Mouse (Mus musculus) G1E (cell line): ENCODE measurements around the gene Erc2. TPM values are rescaled to one million over a fixed set of nuclear protein-coding genes. Genes with fewer than 3 reads are reported as not detected.

Experiments
- ATAC-seq: 2 replicates; pipeline ENCODE4 v1.8.0; 2016; ENCODE audit warnings: mild to moderate bottlenecking; ENCODE audit not compliant: insufficient number of reproducible peaks, poor library complexity, low FRiP score, severe bottlenecking; ENCODE audit errors: extremely low read depth
- DNase-seq: peaks from one replicate; pipeline ENCODE4 v3.0.0; 2012; ENCODE audit warnings: low spot score
- H3K27me3 ChIP-seq: 2 replicates; pipeline ENCODE4 v1.6.1; 2012; ENCODE audit warnings: mild to moderate bottlenecking, low read length, inconsistent platforms; ENCODE audit not compliant: insufficient read depth
- H3K36me3 ChIP-seq: replicated peaks from 2 replicates; pipeline ENCODE3; 2012; ENCODE audit warnings: mild to moderate bottlenecking, inconsistent platforms
- H3K4me1 ChIP-seq: 2 replicates; pipeline ENCODE4 v1.6.1; 2012; ENCODE audit warnings: low read depth, low read length, inconsistent platforms, mixed read lengths; ENCODE audit not compliant: insufficient read depth
- H3K4me3 ChIP-seq: 2 replicates; pipeline ENCODE4 v1.5.1; 2012; ENCODE audit warnings: low read depth, mild to moderate bottlenecking, inconsistent platforms, low read length, moderate library complexity, mixed read lengths
- H3K9me3 ChIP-seq: replicated peaks from 2 replicates; pipeline ENCODE4 v1.6.1; 2012; ENCODE audit warnings: inconsistent platforms
- CTCF ChIP-seq: IDR thresholded peaks from 2 replicates; pipeline ENCODE4 v1.5.1; 2012; ENCODE audit warnings: low read depth, low read length, inconsistent platforms, mixed read lengths
- GATA1 ChIP-seq: IDR thresholded peaks from 2 replicates; pipeline ENCODE4 v1.6.1; 2012; ENCODE audit warnings: borderline replicate concordance, low read length, inconsistent platforms, mixed read lengths
- GATA2 ChIP-seq: IDR thresholded peaks from 2 replicates; pipeline ENCODE4 v1.6.1; 2012; ENCODE audit warnings: low read depth, low read length, inconsistent platforms, borderline replicate concordance
- POLR2AphosphoS5 ChIP-seq: IDR thresholded peaks from 2 replicates; pipeline ENCODE4 v1.6.1; 2012; ENCODE audit warnings: low read depth, low read length, inconsistent platforms; ENCODE audit not compliant: insufficient replicate concordance
- TAL1 ChIP-seq: conservative IDR thresholded peaks from 2 replicates; pipeline ENCODE4 v1.6.1; 2012; ENCODE audit warnings: low read depth, low read length, inconsistent platforms, mixed read lengths
- polyA plus RNA-seq: library from polyadenylated mRNA; stranded (reverse); fragments of >175 nt; gene quantifications from 2 replicates; pipeline ENCODE4 v1.2.3, GENCODE M21; 2012
- total RNA-seq, 2 experiments: library from RNA; stranded (forward) in 1 of 2; stranded (reverse) in 1 of 2; fragments of 200-1000 nt in 1 of 2; fragments of >200 nt in 1 of 2; fragmentation: Nextera tagmentation in 1 of 2; gene quantifications; 2 replicates each; pipeline ENCODE4 v1.2.3; 2014 to 2017

The Erc2 gene
- total and polyA plus RNA-seq, 3 experiments: 0.49 TPM; not detected in 2

DNA sequence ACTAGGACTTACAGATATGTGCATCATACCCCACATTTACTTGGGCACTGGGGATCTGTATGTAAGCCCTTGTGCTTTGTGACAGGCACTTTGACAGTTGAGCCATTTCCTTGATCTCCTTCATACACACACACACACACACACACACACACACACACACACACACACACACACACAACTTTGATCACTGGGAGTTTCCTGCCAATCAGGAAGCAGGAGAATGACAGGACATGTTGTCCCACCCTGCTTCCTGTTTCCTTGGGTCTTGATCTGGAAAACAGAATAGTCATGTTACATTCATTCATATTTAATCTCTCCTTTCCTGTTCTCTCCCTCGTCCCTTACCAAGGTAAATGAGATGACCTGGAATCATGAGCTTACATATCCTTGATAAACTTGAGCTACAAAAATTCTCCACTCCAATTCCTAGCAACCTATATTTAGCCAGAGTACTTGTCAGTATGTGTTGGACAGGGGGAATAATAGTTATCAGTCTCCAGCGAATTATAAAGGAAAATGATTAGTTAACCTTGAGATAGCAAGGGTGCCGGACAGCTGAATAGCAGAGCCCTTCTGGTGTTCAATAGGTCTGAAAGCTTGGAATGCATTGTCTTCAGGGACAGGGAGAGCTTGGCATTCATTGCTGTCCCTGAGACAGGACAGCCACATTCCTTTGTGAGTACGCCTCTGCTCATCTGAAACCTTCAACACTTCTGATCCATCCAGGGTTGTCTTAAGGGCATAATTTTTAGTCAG lies 559.0 kb downstream of the Erc2 start:
- H3K36me3 ChIP-seq: no peaks in the 10 kb centered on the region
- ATAC-seq (no peak), DNase-seq (no peak)

GRCm38 (mm10) chr14:28192711-28193364 lies 570.6 kb downstream of the Erc2 start:
- DNase-seq: no peak
- Histone ChIP-seq H3K27me3 (no peaks in the 10 kb centered on the region), H3K9me3 (peaks cover 10% of the 10 kb centered on the region), H3K4me1 (no peaks in the 10 kb centered on the region), H3K4me3 (no peak overlapping the region), H3K36me3 (no peaks in the 10 kb centered on the region)
- ATAC-seq: no peak
- TF ChIP-seq GATA1 (no peak), TAL1 (no peak), POLR2AphosphoS5 (no peak), GATA2 (no peak), CTCF (no peak)

More for the DNA sequence above, 559.0 kb downstream of the Erc2 start:
- Histone ChIP-seq H3K4me1 (no peaks in the 10 kb centered on the region), H3K4me3 (no peak overlapping the region), H3K9me3 (peaks cover 10% of the 10 kb centered on the region), H3K27me3 (no peaks in the 10 kb centered on the region)
- TF ChIP-seq GATA1 (no peak), POLR2AphosphoS5 (no peak), GATA2 (no peak), TAL1 (no peak), CTCF (no peak)

DNA sequence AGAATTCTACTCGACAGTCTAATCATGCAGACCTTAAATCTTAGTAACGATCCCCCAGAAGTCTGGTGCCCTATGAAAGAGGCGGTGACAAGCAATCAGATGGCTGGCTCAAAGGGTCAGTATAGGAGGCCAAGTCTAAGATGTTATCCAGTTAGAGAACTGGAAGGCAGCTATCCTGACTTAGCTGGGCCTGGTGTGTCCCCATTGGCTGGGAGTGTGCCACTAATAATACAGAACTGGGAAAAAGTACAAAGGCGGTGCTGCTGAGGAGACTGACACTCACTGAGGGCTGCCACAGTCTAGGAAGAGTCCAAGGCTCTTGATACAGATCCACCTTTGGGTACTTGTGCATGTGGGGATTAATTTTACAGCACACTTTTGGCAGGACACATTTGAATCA lies 581.6 kb downstream of the Erc2 start:
- Histone ChIP-seq H3K4me1 (no peaks in the 10 kb centered on the region), H3K36me3 (no peaks in the 10 kb centered on the region), H3K9me3 (peaks cover 12% of the 10 kb centered on the region), H3K4me3 (no peak overlapping the region), H3K27me3 (no peaks in the 10 kb centered on the region)
- TF ChIP-seq TAL1 (no peak), POLR2AphosphoS5 (no peak)
- DNase-seq (no peak), ATAC-seq (no peak)

GRCm38 (mm10) chr14:28206303-28206702 lies 584.1 kb downstream of the Erc2 start:
- H3K9me3 ChIP-seq: peaks cover 18% of the 10 kb centered on the region
- H3K36me3 ChIP-seq: no peaks in the 10 kb centered on the region

GRCm38 (mm10) chr14:28225550-28225949 lies 603.3 kb downstream of the Erc2 start:
- H3K9me3 ChIP-seq: peaks cover 16% of the 10 kb centered on the region
- H3K4me3 ChIP-seq: no peak overlapping the region
- ATAC-seq: no peak
- no peaks in the 10 kb centered on the region for H3K36me3 ChIP-seq
- no peak for TF ChIP-seq POLR2AphosphoS5
- no peak for TF ChIP-seq CTCF
- TF ChIP-seq GATA2: no peak
- DNase-seq: no peak
- no peaks in the 10 kb centered on the region for H3K4me1 ChIP-seq
- H3K27me3 ChIP-seq: no peaks in the 10 kb centered on the region

More at GRCm38 (mm10) chr14:28206303-28206702, 584.1 kb downstream of the Erc2 start:
- ATAC-seq: no peak
- Histone ChIP-seq H3K27me3 (no peaks in the 10 kb centered on the region), H3K4me3 (no peak overlapping the region), H3K4me1 (no peaks in the 10 kb centered on the region)
- TF ChIP-seq TAL1: no peak
- TF ChIP-seq CTCF: no peak
- TF ChIP-seq GATA2: no peak
- no peak for TF ChIP-seq GATA1
- TF ChIP-seq POLR2AphosphoS5: no peak
- DNase-seq: no peak

- no peaks in the 10 kb centered on the region for H3K36me3 ChIP-seq
- H3K4me1 ChIP-seq: no peaks in the 10 kb centered on the region
- no peak for TF ChIP-seq TAL1
- no peak for TF ChIP-seq GATA2
- TF ChIP-seq POLR2AphosphoS5: no peak
- TF ChIP-seq CTCF: no peak
- no peak for TF ChIP-seq GATA1
- DNase-seq (no peak), ATAC-seq (no peak)
- peaks cover 8% of the 10 kb centered on the region for H3K9me3 ChIP-seq
- H3K27me3 ChIP-seq: no peaks in the 10 kb centered on the region
- H3K4me3 ChIP-seq: no peak overlapping the region
Measured at GRCm38 (mm10) chr14:28230563-28230962, 608.3 kb downstream of the Erc2 start.
